Mouse (Mus musculus) kidney, postnatal 14 days (tissue): ENCODE measurements at regions not wholly inside any gene's neighbourhood (a gene's known extent, or its start where the extent isn't known, plus 50 kb on each side); places are given as distances from the start of the nearest gene placed in this dataset.
"Not testable (repeated sequence)": the region's sequence is repeated elsewhere in the genome, so short reads cannot be mapped to it uniquely, and the experiment has no call there.

ENCODE experiments used
- DNase-seq: peaks from one replicate; pipeline ENCODE4 v3.0.0; 2022; ENCODE audit warnings: mixed read lengths

- DNase-seq: not testable (repeated sequence)
Measured at GRCm38 (mm10) chr12:119708715-119709114, 236.9 kb upstream of the Tmem196 start.

- no peak for DNase-seq
Measured at GRCm38 (mm10) chr12:119730789-119731188, 214.8 kb upstream of the Tmem196 start.

DNA sequence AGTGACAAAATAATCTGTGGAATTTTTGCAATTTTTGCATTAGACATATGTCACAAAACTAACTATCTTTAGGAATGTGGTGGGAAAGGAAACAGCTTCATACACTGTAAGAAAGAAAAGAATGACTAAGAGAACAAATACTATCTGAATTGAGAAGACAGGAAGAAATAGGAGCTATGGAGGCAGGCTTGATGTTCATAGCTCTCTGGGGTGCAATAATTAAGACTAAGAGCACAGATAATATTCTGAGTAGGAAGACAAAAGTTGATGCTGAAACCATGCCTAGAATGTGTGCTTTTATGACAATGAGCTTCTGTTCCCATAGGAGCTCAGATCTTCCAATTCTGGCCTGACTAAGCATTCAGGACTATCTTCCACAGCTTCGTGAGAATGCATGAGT is 183.0 kb upstream of the Tmem196 start:
- DNase-seq: no peak

GRCm38 (mm10) chr12:119763292-119763976 is 182.2 kb upstream of the Tmem196 start:
- peak; percentile 6 for DNase-seq

DNA sequence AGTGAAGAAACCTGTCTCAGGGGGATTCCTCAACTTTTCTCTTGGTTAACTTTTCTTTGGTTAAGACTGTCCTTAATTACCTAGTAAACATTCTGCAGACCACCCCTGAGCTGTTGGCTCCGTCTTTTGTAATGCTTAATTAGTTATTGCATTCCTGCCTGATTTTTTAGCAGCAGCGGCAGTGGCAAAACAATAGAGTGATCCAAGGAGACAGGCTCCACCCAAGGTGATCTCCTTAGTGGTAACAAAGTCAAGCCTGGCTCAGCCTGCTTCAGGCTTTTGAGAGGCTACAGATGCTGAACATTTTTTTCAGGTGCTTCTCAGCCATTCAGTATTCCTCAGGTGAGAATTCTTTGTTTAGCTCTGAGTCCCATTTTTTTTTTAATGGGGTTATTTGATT is 168.1 kb upstream of the Tmem196 start:
- DNase-seq: no peak

GRCm38 (mm10) chr12:119807692-119808091 is 137.9 kb upstream of the Tmem196 start:
- DNase-seq: no peak

GRCm38 (mm10) chr12:119816225-119816624 is 129.4 kb upstream of the Tmem196 start:
- no peak for DNase-seq

DNA sequence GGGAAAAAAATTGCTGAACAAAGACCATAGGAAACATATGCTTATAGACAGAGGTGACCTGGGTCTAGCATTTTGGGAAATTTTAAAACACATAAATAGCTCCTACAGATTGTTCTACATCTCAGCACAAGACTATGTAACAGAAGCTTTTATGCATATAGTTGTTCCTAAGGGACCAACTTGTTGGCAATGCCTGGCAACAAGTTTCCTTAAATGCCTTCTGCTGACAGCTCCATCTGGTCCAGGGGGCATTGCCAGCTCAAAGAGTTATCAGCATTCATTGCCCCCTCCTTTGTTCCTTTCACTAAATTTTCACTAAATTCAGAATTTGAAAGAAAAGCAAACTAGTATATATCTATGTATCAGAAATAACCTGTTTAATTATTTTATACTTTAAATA is 106.5 kb upstream of the Tmem196 start:
- DNase-seq: no peak

GRCm38 (mm10) chr12:119881744-119882143 is 63.9 kb upstream of the Tmem196 start:
- DNase-seq: no peak

DNA sequence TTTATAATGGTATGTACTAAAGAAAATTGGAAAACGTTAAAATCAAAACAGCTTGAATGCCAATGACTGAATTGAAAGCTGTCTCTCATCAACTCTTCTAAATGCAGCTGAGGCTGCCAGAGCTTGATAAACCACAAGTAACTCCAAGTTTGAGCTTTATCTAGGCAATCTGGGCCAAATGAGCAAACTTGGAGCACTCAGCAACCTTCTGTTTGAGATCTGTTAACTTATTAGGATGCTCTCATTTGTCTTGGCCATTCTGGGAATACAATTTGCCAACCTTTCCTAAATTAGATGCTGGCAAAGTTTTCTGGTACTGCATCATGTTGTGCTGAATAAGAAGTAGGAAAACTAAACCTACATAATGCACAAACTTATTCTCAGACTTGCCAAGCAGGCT is 55.6 kb upstream of the Tmem196 start:
- no peak for DNase-seq
